Mouse (Mus musculus) myocyte (in vitro differentiated cells): ENCODE data around the gene Wdfy4.

ENCODE experiments used
- E2F4 ChIP-seq: IDR thresholded peaks from one replicate; pipeline ENCODE4 v1.6.1; 2011; ENCODE audit warnings: mild to moderate bottlenecking, control low read depth, moderate library complexity; ENCODE audit not compliant: insufficient read depth
- POLR2A ChIP-seq: IDR thresholded peaks from one replicate; pipeline ENCODE4 v1.6.1; 2011; ENCODE audit warnings: low read depth, mild to moderate bottlenecking, control low read depth, moderate library complexity; ENCODE audit not compliant: insufficient read length
- POLR2AphosphoS2 ChIP-seq: IDR thresholded peaks from one replicate; pipeline ENCODE4 v1.6.1; 2011; ENCODE audit warnings: low read depth, control low read depth; ENCODE audit not compliant: insufficient read length
- TCF12 ChIP-seq: IDR thresholded peaks from one replicate; pipeline ENCODE4 v1.6.1; 2011; ENCODE audit warnings: mild to moderate bottlenecking, control low read depth; ENCODE audit not compliant: poor library complexity, insufficient read depth, severe bottlenecking

- no peak for TF ChIP-seq E2F4
- no peak for TF ChIP-seq POLR2A
- TF ChIP-seq POLR2AphosphoS2: no peak
- TF ChIP-seq TCF12: no peak
Observed at GRCm38 (mm10) chr14:33158268-33158667, 27.0 kb downstream of the Wdfy4 start.
